Mouse (Mus musculus) neural tube, embryonic 10.5 days (tissue): ENCODE data around the gene Olfr930.

Experiments
- DNase-seq: peaks from one replicate; pipeline ENCODE4 v3.0.0-alpha.2; 2017; ENCODE audit warnings: low spot score; ENCODE audit errors: extremely low spot score

The Olfr930 gene

DNA sequence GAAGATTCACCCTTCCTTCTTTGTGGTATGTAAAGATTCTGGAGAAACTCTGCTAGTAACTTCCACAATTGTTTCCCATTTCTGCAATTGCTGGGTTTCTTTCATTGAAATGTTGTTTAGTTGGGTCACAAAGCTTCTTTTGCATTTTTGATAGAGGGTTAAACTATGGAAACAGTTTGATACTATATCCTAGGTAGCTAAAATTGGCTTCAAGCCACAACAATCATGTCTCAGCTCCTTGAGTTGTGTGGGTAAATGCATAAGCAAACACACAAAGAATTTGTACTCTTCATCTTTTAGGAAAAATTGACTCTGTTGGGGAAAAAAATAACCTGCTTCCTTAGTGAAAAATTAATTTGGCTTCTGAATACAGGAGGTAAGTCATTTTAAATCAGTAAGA lies at the start of gene Olfr930:
TSS of gene Olfr930 (plus strand) at position 301 of the 400 bp plus-strand sequence.
- DNase-seq: no peak

DNA sequence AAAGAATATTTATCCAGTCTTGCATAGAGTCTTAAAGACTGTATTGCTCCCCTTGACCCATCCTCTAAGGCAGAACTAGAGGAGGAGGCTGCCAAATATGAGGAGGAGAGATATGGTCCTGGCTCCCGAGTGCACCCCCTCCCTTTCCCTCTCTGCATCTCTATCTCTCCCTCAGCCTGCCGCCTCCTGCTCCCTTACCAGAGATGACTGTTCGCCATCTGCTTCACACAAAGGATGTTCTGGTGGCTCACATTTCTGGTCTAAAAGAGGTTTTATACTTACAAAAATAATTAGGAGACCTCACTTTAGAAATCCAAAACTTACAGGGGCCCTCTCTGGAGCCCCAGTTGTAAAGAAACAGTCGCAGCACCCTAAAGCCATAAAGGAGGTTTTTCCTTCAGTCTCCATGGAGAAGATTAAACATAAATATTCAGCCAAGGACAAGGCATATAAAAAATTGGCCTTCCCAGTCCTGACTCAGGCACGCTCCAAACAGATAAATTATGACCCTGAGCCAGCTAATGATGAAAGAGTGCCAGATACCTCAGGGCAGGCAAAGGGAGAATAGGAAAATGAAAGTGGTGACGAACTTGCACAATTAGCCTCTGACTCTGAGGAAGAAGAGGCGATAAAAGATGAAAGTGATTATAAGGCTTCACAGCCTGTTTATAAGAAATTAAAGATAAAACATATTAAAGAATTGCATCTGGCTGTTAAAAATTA lies 24.0 kb downstream of the Olfr930 start:
- no peak for DNase-seq

DNA sequence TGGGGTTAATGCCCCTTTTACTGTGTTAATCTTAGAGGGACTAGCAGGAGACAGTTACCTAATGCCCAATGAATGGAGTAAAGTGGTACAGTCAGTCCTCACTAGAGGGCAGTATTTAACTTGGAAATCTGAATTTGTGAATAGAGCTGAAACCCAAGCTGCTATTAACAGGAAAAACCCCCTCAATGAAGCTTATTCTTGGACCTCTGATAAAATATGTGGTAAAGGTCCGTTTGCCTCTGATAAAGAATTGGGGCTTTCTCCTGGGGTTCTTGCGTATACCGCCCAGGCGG lies 24.5 kb downstream of the Olfr930 start:
- DNase-seq: no peak

DNA sequence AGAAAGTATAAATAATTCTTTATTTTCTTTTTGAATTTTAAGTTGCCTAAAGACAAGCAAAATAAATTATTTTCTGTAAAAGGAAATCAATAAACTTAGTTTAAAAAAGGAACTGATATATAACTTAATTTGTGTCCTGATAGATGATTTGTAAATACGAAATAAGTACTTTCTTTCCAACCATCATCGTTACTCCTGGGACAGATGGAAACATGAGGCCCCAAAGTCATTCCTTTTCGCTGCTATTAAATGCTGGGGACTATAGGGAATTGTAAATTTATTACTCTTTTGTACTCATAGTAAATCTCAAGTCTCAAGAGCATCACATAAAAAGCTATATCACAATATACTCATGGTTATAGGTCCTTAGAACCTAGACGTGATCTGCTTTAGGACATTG lies 42.4 kb downstream of the Olfr930 start, which contains the start of gene Olfr933:
TSS of gene Olfr933 (plus strand) at position 301 of the 400 bp plus-strand sequence.
- no peak for DNase-seq
